Mouse (Mus musculus): ENCODE measurements around the gene P2rx4.

The P2rx4 gene

GRCm38 (mm10) chr5:122704571-122704970 is 2.8 kb upstream of the P2rx4 start:
- DNase-seq = peak; percentile 53 to 64

DNA sequence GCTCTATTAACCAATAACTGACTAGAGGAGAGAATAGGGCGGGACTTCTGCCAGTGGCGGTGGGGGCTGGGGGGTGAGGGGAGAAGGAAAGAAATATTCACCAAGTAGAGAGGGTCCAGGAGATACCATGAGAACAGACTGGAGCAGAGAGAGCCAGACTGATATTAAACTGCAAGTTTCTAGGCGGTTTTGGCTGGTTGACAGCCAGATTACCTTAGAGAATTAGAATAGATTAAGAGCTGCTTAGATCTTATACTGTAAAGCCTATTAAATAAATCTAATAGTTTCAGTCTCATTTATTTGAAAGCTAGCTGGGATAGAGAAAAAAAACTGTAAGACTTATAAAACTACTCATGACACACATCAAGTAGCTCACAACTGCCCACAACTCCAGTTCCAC is 2.2 kb upstream of the P2rx4 start:
- DNase-seq = no peak

- DNase-seq = no peak
Measured at GRCm38 (mm10) chr5:122706917-122707275, 448 bp upstream of the P2rx4 start.

- no peak for DNase-seq
Measured at GRCm38 (mm10) chr5:122708819-122709218, 1.5 kb downstream of the P2rx4 start.

GRCm38 (mm10) chr5:122715723-122716122 is 8.4 kb downstream of the P2rx4 start:
- no peak for DNase-seq

GRCm38 (mm10) chr5:122716793-122717192 is 9.4 kb downstream of the P2rx4 start:
- no peak for DNase-seq

- DNase-seq = no peak
Measured at GRCm38 (mm10) chr5:122718400-122718799, 11.1 kb downstream of the P2rx4 start.

DNA sequence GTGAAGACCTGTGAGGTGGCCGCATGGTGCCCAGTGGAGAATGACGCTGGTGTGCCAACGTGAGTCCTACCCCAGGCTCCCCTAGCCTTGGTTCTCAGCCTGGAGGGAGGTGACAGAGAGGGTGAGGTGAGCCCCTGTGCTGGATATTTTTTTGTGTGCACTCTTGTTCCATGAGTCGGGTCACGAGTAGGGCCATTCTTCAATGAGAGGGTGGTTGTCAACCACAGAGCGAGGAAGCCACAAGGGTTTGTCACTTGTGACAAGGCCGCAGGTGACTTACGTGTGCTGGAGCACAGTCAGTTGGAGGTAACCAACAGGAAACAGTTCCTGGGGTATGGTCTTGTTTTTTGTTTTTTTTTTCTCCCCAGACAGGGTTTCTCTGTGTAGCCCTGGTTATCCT is 11.8 kb downstream of the P2rx4 start:
- no peak for DNase-seq

DNA sequence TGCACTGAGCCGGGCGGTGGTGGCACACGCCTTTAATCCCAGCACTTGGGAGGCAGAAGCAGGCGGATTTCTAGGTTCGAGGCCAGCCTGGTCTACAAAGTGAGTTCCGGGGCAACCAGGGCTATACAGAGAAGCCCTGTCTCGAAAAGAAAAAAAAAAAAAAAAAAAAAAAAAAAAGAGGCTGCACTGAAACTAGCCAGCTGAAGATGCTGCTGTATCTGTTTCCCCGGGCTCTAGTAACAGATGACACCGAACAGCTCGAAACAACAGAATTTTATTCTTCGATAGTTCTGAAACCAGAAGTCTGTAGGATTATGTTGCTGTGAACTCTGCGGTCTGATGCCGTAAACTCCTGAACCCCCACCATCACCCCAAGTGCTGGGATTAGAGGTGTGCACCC is 18.1 kb downstream of the P2rx4 start:
- DNase-seq = no peak

DNA sequence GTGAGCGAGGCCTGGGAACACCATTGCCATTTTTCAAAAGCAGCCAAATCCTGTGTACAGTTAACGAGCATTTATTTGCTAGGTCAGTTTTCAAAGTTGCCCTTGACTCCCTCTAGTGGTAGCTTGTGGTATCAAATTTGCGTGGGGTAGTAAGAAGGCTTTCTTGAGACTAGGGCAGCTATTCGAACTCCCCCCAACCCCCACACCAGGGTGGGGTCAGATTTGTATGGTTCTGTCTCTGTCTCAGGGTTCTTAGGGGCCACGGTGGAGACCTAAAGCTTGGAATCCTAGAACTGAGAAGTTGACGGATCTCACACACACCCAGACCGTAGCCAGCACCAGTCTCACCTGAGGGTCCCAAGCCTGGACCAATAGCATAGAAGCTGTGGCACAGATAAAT is 18.7 kb downstream of the P2rx4 start:
- DNase-seq = peak; percentile 45 to 70

GRCm38 (mm10) chr5:122726595-122726994 is 19.3 kb downstream of the P2rx4 start:
- DNase-seq = no peak

- no peak for DNase-seq
Measured at GRCm38 (mm10) chr5:122727096-122727495, 19.8 kb downstream of the P2rx4 start.

DNA sequence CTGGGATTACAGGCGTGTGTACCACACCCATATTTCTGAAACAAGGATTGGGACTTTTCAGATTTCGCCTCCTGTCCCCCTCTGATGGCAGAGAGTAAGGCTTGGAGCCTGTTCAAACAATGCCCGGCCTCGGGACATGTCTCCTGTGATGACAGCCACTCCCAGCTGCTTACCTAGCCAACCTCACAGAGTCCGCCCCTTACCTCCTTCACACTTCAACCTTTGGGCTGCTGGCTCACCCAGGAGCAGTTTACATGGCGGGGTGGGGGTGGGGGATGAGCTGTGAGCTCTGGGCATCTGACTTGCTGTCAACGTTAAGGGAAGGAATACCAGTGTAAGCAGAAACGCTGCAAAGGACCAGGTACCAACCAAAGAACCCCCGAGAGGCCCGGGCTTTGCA is 23.4 kb downstream of the P2rx4 start:
- peak; percentile 25 to 45 for DNase-seq

GRCm38 (mm10) chr5:122731321-122731720 is 24.0 kb downstream of the P2rx4 start:
- peak; percentile 37 to 66 for DNase-seq

DNA sequence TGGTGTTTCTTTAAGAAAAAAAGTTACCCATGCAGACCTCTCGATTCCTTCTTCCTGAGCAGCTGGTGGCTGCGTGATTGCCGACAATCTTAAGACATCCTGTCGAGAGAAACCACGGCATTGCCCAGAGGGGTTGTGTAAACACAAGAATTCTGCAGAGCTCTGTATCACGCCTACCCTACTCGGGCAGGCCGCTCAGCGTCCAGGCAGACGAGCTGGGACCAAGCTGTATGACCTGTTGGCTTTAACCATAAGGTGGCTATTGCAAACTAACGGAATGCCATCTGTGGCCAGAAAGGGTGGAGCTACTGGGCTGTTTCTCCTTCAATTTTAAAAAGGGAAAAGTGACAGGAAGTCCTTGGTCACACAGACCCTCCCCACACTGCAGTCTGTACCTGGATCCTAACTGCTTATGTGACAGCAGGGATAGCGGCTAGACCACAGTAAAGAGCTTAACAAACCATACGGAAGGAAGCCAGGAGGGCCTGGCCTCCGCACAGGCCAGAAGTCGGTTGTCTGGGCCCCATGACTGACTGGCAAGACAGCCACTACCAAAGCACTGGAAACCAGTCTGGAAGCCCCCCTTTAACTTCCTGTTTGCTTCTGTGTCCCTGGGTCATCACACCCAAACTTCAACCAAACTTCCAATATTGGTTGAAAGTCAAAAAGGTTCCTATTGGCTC is 24.8 kb downstream of the P2rx4 start:
- peak; percentile 13 to 28 for DNase-seq

DNA sequence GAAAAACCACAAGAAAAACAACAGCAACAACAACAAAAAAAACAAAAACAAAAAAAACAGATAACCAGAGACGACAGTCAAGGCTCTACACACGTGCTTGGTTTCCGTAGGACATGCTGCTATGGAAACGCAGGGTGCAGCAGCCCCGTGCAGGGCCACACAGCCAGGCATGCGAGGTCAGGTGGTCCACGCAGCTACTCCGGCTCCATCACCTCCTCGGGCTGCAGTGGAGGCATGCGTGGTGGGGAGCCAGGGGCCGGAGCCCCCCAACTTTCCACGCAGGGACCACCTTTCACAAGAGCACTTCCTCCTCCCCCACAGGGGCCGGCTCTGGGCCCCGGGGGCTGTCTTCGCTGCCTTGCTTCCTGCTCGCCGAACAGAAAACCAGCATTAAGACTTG is 26.5 kb downstream of the P2rx4 start:
- DNase-seq = no peak

- no peak for DNase-seq
Measured at GRCm38 (mm10) chr5:122735853-122736252, 28.5 kb downstream of the P2rx4 start.

- no peak for DNase-seq
Measured at GRCm38 (mm10) chr5:122736761-122737160, 29.4 kb downstream of the P2rx4 start.

DNA sequence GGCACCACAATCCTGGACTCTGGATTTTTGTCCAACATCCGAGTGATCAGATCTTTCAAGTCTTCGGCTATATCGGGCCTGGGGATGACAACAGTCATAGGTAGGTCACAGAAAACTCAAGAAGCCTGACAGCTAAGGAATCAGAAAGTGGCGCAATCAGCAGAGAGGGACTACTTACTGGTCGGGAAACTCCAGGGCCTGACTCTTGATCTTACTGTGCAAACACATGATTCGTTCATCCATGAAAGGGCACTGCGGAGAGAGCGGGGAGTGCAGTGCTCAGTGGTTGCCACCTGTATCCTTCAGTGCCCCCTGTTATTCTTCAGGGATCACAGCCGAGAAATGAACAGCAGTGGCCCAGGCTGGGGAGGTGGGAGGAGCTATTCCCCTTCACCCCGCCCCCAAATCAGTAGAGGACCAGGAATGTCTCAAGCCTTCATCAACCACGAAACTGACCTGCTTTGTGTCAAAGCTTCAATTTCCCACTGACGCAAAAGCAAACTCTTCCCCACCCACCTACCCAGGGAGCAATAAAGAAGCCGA is 36.6 kb downstream of the P2rx4 start:
- DNase-seq = no peak

GRCm38 (mm10) chr5:122747950-122748349 is 40.6 kb downstream of the P2rx4 start:
- no peak for DNase-seq

DNA sequence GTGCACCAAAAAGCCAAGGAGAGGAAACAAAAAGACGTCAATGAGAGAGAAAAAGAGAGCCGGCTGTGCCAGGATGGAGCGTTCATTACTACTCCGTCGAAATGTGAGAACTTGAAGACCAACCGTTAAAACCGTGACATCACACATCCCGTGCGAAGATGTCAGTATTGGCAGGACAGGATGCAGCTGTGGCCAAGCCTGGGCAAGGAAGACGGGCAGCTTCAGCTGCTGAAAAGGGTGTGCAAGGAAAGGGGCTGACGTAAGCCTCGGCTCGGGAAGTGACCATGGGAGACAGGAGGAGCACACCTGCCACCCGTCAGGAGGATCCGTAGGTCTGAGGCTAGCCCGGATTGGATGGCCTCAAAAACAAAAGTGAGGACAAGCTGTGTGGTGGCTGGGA is 47.1 kb downstream of the P2rx4 start:
- no peak for DNase-seq

DNA sequence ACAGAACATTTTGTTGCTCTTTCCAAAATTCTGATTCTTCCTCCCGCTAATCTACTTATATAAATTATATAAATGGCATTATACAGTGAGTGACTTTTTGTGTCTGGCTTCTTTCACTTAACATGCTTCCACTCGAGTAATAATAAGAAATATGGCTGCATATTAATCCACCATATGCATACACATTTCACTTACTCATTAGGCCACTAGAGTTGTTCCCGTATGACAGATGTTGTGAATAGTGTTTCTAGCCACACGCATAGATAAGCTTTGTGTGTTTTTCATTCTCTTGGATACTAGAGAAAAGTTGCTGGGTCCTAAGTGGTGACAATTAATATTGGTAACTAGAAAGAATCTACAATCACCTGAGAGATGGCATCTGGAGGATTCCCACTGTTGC is 48.3 kb downstream of the P2rx4 start:
- DNase-seq = no peak

DNA sequence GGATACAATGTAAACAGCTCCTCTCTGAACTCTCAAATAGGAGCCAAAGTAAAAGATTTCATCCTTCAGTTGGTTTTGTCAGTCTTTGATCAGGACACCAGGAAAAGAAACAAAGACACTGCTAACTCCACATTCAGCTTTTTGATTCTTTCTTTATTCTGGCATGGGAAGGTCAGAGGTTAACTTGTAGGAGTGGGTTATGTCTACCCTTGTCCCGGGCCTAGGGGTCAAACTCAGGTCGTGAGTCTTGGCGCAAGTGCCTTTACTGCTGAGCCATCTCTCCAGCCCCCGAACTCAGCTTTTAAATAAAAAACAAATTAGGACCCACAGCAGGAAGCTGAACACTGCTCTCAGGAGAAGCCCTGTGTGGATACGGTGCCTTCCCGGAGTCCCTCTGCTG is 48.8 kb downstream of the P2rx4 start:
- no peak for DNase-seq

GRCm38 (mm10) chr5:122756680-122757079 is 49.3 kb downstream of the P2rx4 start:
- DNase-seq = peak; percentile 83 to 88
